Mouse (Mus musculus): ENCODE data around the gene Card11. TPM values are rescaled to one million over a fixed set of nuclear protein-coding genes. Genes with fewer than 3 reads are reported as not detected.

Card11 gene
- polyA plus RNA-seq, 1 experiment: 63.7 TPM

- 50% methylated on average over 8 of the region's 8 CpGs for WGBS
- Histone ChIP-seq H3K27me3 (ENCODE audit: control insufficient read depth, insufficient read depth, low read length) (no peaks in the 10 kb centered on the region), H3K4me1 (ENCODE audit: control insufficient read depth, insufficient read depth, insufficient read length) (no peaks in the 10 kb centered on the region), H3K4me3 (ENCODE audit: extremely low read depth, insufficient read depth, insufficient read length) (no peak overlapping the region), H3K36me3 (ENCODE audit: control insufficient read depth, insufficient read depth, low read length) (no peaks in the 10 kb centered on the region), H3K27ac (ENCODE audit: insufficient read depth, low read length) (no peak overlapping the region)
- no peak for DNase-seq (ENCODE audit: low read depth in 1 of 2, low spot score in 2 of 2)
- TF ChIP-seq CTCF (IDR thresholded peaks at IDR 0.05; ENCODE audit: extremely low read depth, insufficient read depth, insufficient read length, insufficient replicate concordance) (peak; percentile 14; the same call in 1 of the 2 replicates), POLR2A (IDR thresholded peaks at IDR 0.05; ENCODE audit: low read depth, low read length) (no peak)
These were observed 142.8 kb downstream of the Card11 start for GRCm38 (mm10) chr5:140857432-140858154.

GRCm38 (mm10) chr5:140855909-140856530 lies 144.4 kb downstream of the Card11 start:
- Histone ChIP-seq H3K36me3 (ENCODE audit: control insufficient read depth, insufficient read depth, low read length) (no peaks in the 10 kb centered on the region), H3K27ac (ENCODE audit: insufficient read depth, low read length) (no peak overlapping the region), H3K27me3 (ENCODE audit: control insufficient read depth, insufficient read depth, low read length) (no peaks in the 10 kb centered on the region), H3K4me1 (ENCODE audit: control insufficient read depth, insufficient read depth, insufficient read length) (no peaks in the 10 kb centered on the region), H3K4me3 (ENCODE audit: extremely low read depth, insufficient read depth, insufficient read length) (no peak overlapping the region)
- 93% methylated on average over 11 of the region's 11 CpGs for WGBS
- TF ChIP-seq POLR2A (IDR thresholded peaks at IDR 0.05; ENCODE audit: low read depth, low read length): no peak
- TF ChIP-seq CTCF (IDR thresholded peaks at IDR 0.05; ENCODE audit: extremely low read depth, insufficient read depth, insufficient read length, insufficient replicate concordance): no peak
- DNase-seq (ENCODE audit: low read depth in 1 of 2, low spot score in 2 of 2): no peak

DNA sequence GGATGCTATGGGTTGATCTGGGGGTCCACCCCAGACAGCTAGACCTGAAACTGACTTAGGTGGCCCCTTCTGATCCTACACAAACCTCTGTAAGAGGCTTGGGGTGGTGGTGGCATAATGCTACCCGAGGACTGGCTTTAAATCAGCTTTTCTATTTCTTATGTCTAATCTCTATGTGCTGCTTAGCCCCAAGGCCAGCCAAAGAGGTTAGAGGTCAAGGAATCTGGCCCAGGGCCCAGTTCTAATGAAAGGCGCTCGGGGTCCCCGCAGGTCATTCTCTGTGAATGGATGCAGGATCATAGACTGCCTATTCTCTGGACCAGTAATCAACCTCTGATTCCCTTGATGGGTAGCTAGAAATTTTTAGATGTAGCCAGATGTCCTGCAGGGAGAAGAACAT lies 145.7 kb downstream of the Card11 start:
- TF ChIP-seq CTCF (IDR thresholded peaks at IDR 0.05; ENCODE audit: extremely low read depth, insufficient read depth, insufficient read length, insufficient replicate concordance): no peak
- Histone ChIP-seq H3K27me3 (ENCODE audit: control insufficient read depth, insufficient read depth, low read length) (no peaks in the 10 kb centered on the region), H3K4me3 (ENCODE audit: extremely low read depth, insufficient read depth, insufficient read length) (no peak overlapping the region), H3K27ac (ENCODE audit: insufficient read depth, low read length) (no peak overlapping the region), H3K4me1 (ENCODE audit: control insufficient read depth, insufficient read depth, insufficient read length) (no peaks in the 10 kb centered on the region), H3K36me3 (ENCODE audit: control insufficient read depth, insufficient read depth, low read length) (no peaks in the 10 kb centered on the region)
- WGBS: 91% methylated on average over 4 of the region's 4 CpGs
- DNase-seq (ENCODE audit: low read depth in 1 of 2, low spot score in 2 of 2): no peak

DNA sequence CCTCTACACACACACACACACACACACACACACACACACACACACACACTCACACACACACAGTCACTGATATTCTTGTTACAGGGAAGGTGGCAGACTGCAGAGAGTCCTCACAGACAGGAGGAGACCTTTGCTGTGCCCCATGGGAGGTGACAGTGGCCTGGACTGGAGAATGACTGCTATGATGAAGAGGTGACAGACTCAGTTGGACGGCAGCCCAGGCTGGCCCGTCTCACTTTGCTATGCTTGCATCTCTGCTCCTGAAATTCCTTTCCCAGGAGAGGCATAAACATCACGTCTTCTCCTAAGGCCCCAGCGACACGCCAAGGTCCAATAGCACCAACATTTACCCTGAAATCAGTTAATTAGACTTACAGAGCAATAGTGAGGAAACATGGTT lies 146.7 kb downstream of the Card11 start:
- no peak overlapping the region for H3K27ac ChIP-seq (ENCODE audit: insufficient read depth, low read length)
- no peak for DNase-seq (ENCODE audit: low read depth in 1 of 2, low spot score in 2 of 2)
- WGBS: 88% methylated on average over 5 of the region's 5 CpGs
- H3K27me3 ChIP-seq (ENCODE audit: control insufficient read depth, insufficient read depth, low read length): no peaks in the 10 kb centered on the region
- no peaks in the 10 kb centered on the region for H3K4me1 ChIP-seq (ENCODE audit: control insufficient read depth, insufficient read depth, insufficient read length)
- no peak overlapping the region for H3K4me3 ChIP-seq (ENCODE audit: extremely low read depth, insufficient read depth, insufficient read length)
- TF ChIP-seq POLR2A (IDR thresholded peaks at IDR 0.05; ENCODE audit: low read depth, low read length): no peak
- no peak for TF ChIP-seq CTCF (IDR thresholded peaks at IDR 0.05; ENCODE audit: extremely low read depth, insufficient read depth, insufficient read length, insufficient replicate concordance)
- no peaks in the 10 kb centered on the region for H3K36me3 ChIP-seq (ENCODE audit: control insufficient read depth, insufficient read depth, low read length)

DNA sequence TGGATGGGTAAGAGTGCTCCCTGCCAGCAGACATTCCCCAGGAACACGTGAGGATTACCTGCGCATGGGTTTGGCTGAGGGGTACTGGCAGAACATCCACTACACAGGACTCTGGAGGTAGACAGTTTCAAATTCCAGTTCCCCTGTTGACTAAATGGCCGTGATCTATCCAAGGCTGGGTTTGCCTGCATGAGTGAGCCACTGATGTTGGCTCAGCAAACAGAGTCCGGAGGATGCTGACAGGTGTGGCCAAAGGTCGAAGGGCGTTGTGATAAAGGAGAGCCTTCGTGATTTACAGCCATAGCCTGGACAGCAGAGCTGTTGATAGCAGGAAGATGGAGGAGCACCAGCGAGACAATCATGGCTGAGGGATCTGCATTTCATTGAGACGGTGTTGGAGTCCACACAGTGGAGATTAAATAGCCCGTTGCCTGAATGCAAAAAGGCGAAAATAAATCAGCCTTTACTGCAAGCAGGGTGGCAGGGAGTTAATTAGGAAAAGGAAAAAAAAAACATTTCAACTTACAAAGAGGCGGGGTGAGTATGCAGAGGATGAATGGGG lies 147.9 kb downstream of the Card11 start:
- H3K4me1 ChIP-seq (ENCODE audit: control insufficient read depth, insufficient read depth, insufficient read length): no peaks in the 10 kb centered on the region
- WGBS: 90% methylated on average over 12 of the region's 12 CpGs
- H3K27me3 ChIP-seq (ENCODE audit: control insufficient read depth, insufficient read depth, low read length): no peaks in the 10 kb centered on the region
- TF ChIP-seq POLR2A (IDR thresholded peaks at IDR 0.05; ENCODE audit: low read depth, low read length): no peak
- TF ChIP-seq CTCF (IDR thresholded peaks at IDR 0.05; ENCODE audit: extremely low read depth, insufficient read depth, insufficient read length, insufficient replicate concordance): no peak
- H3K27ac ChIP-seq (ENCODE audit: insufficient read depth, low read length): no peak overlapping the region
- DNase-seq (ENCODE audit: low read depth in 1 of 2, low spot score in 2 of 2): no peak
- no peaks in the 10 kb centered on the region for H3K36me3 ChIP-seq (ENCODE audit: control insufficient read depth, insufficient read depth, low read length)
- H3K4me3 ChIP-seq (ENCODE audit: extremely low read depth, insufficient read depth, insufficient read length): no peak overlapping the region

- TF ChIP-seq CTCF (IDR thresholded peaks at IDR 0.05; ENCODE audit: extremely low read depth, insufficient read depth, insufficient read length, insufficient replicate concordance) (peak; percentile 72; the same call in 1 of the 2 replicates), POLR2A (IDR thresholded peaks at IDR 0.05; ENCODE audit: low read depth, low read length) (no peak)
- no peak overlapping the region for H3K27ac ChIP-seq (ENCODE audit: insufficient read depth, low read length)
- H3K4me1 ChIP-seq (ENCODE audit: control insufficient read depth, insufficient read depth, insufficient read length): no peaks in the 10 kb centered on the region
- no peaks in the 10 kb centered on the region for H3K27me3 ChIP-seq (ENCODE audit: control insufficient read depth, insufficient read depth, low read length)
- 32% methylated on average over 5 of the region's 5 CpGs for WGBS
- DNase-seq (ENCODE audit: low read depth in 1 of 2, low spot score in 2 of 2): peak in 1 of 2 experiments; percentile 35
- H3K36me3 ChIP-seq (ENCODE audit: control insufficient read depth, insufficient read depth, low read length): no peaks in the 10 kb centered on the region
- no peak overlapping the region for H3K4me3 ChIP-seq (ENCODE audit: extremely low read depth, insufficient read depth, insufficient read length)
These were observed 153.1 kb downstream of the Card11 start for GRCm38 (mm10) chr5:140847300-140847729.

GRCm38 (mm10) chr5:140841942-140842341 lies 158.4 kb downstream of the Card11 start:
- no peak for DNase-seq (ENCODE audit: low read depth in 1 of 2, low spot score in 2 of 2)
- H3K4me1 ChIP-seq (ENCODE audit: control insufficient read depth, insufficient read depth, insufficient read length): no peaks in the 10 kb centered on the region
- TF ChIP-seq CTCF (IDR thresholded peaks at IDR 0.05; ENCODE audit: extremely low read depth, insufficient read depth, insufficient read length, insufficient replicate concordance): no peak
- TF ChIP-seq POLR2A (IDR thresholded peaks at IDR 0.05; ENCODE audit: low read depth, low read length): no peak
- H3K36me3 ChIP-seq (ENCODE audit: control insufficient read depth, insufficient read depth, low read length): no peaks in the 10 kb centered on the region
- 45% methylated on average over 4 of the region's 4 CpGs for WGBS
- H3K27me3 ChIP-seq (ENCODE audit: control insufficient read depth, insufficient read depth, low read length): no peaks in the 10 kb centered on the region
- H3K27ac ChIP-seq (ENCODE audit: insufficient read depth, low read length): no peak overlapping the region
- H3K4me3 ChIP-seq (ENCODE audit: extremely low read depth, insufficient read depth, insufficient read length): no peak overlapping the region
